27 mouse cellular contexts compared by ENCODE assay signal in genomic region chr11:36038386-36038785, GRCm38 (mm10). TPM values are rescaled to one million over a fixed set of nuclear protein-coding genes. Genes with fewer than 3 reads are reported as not detected.
"Had no signal": no experiment of that assay in that cellular context is flagged by ENCODE, and none has a peak within 500 bp of the region (broad histone marks: within the 10 kb centered on the region; RNA-seq: fewer than 3 reads in every experiment).

No protein-coding gene starts in this region.

- DNase-seq: gastrocnemius, adult 2 months; gastrocnemius, postnatal 10 days; gastrocnemius, postnatal 25 days; heart, postnatal 4 days; kidney, adult 9 months; kidney, postnatal 14 days; kidney, postnatal 4 days; liver; liver, embryonic 13.5 days had no signal

- H3K27me3 ChIP-seq: hindbrain, embryonic 12.5 days; intestine, embryonic 15.5 days; kidney, embryonic 15.5 days; liver, embryonic 13.5 days; liver, embryonic 15.5 days had no signal

- H3K4me1 ChIP-seq: intestine, embryonic 15.5 days; liver, embryonic 13.5 days; liver, embryonic 15.5 days had no signal

- H3K9me3 ChIP-seq: heart, embryonic 13.5 days; hindbrain, embryonic 10.5 days; hindbrain, embryonic 12.5 days; intestine, embryonic 15.5 days; kidney, embryonic 15.5 days; limb, embryonic 10.5 days; limb, embryonic 12.5 days; liver, embryonic 13.5 days; liver, embryonic 15.5 days had no signal

- H3K36me3 ChIP-seq: heart, embryonic 13.5 days; intestine, embryonic 15.5 days; kidney, embryonic 15.5 days; limb, embryonic 10.5 days; limb, embryonic 12.5 days; liver, embryonic 13.5 days; liver, embryonic 15.5 days had no signal

- H3K4me2 ChIP-seq: heart, embryonic 11.5 days; heart, embryonic 13.5 days; hindbrain, embryonic 12.5 days; hindbrain, embryonic 14.5 days; intestine, embryonic 15.5 days; kidney, embryonic 15.5 days; limb, embryonic 12.5 days; liver, embryonic 13.5 days; liver, embryonic 15.5 days had no signal

- H3K27ac ChIP-seq: gastrocnemius, adult 2 months; heart, adult 2 months; heart, embryonic 13.5 days; hindbrain, embryonic 10.5 days; hindbrain, embryonic 12.5 days; hindbrain, embryonic 14.5 days; intestine, embryonic 15.5 days; kidney, embryonic 15.5 days; layer of hippocampus, adult 2 months; left cerebral cortex, adult 2 months; limb, embryonic 10.5 days; limb, embryonic 12.5 days; liver, embryonic 13.5 days; liver, embryonic 15.5 days had no signal

- ATAC-seq: forebrain, embryonic 16.5 days; hindbrain, embryonic 16.5 days; inflammation-experienced regulatory T-cells, adult 6 months; intestine, embryonic 15.5 days; intestine, postnatal 0 days had no signal

- H3K4me3 ChIP-seq: gastrocnemius, adult 2 months; heart, adult 2 months; heart, embryonic 13.5 days; hindbrain, embryonic 10.5 days; hindbrain, embryonic 12.5 days; intestine, embryonic 15.5 days; kidney, embryonic 15.5 days; layer of hippocampus, adult 2 months; left cerebral cortex, adult 2 months; limb, embryonic 10.5 days; limb, embryonic 12.5 days; liver, embryonic 13.5 days; liver, embryonic 15.5 days had no signal

- H3K9ac ChIP-seq: heart, embryonic 13.5 days; hindbrain, embryonic 12.5 days; hindbrain, embryonic 14.5 days; intestine, embryonic 15.5 days; kidney, embryonic 15.5 days; limb, embryonic 12.5 days; liver, embryonic 13.5 days; liver, embryonic 15.5 days had no signal

RNA-seq across cellular contexts. Expression of gene Wwc1, which starts 58.1 kb away (rescaled TPM):
- total RNA-seq: gastrocnemius, adult 2 months; granulocyte monocyte progenitor cell, adult 5-6 weeks had no signal
